Mouse (Mus musculus): ENCODE measurements at regions not wholly inside any gene's neighbourhood (a gene's known extent, or its start where the extent isn't known, plus 50 kb on each side); places are given as distances from the start of the nearest gene placed in this dataset.

DNA sequence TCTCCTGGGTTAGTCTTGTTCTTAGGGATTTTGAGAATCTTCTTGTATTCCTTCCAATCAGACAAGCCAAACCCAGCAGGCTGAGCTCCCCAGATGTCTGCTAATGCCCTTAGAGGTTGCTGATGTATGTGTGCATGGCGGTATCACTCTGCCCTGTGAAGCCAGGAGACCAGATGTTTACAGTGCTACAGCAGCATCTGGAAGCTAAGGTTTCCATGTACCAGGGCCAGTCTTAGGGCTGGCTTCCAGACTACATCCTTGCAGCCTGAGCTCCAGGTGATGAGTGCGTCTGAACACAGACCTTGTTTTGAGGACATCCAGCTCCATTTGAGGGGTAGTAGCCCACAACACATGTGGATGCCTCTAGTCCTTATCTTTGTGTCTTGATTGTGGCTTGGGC lies 241.7 kb downstream of the Ttc32 start:
- DNase-seq: no peak

DNA sequence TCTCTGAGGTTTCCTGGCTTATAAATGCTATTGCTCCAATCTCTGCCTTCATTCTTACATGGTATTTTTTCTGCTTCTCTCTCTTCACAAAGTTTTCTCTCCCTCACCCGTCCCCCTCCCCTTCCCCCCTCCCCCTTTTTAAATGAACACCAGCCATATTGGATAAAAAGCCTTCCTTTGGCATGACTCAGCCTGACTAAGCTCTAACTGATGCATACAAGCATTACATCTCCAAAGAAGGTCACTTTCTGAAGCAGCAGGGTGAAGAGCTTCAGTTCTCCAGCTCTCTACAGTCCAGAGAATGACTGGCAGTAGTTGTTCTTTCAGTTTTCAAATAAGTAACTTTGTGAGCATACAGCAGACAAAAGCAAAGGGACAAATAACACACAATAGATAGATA lies 244.4 kb downstream of the Ttc32 start:
- no peak for DNase-seq

DNA sequence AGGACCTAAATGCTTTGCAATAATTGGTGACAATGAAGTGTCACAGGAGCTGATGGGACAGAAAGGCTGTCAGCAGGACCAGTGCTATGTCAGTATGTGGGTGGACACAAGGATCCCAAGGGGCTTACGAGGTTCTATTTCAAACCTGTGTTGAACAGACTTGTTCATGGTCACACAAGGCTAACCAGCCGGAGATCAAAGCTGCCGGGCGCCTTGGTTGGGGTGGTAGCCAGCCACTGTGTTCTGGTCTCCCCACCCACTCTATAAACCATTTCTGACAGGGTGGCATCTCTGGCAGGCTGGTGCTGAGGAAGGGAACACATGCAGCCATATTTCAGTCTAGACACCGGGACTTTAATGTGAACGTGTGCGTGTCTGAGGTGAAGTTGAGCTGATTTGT lies 245.9 kb downstream of the Ttc32 start:
- DNase-seq: no peak

DNA sequence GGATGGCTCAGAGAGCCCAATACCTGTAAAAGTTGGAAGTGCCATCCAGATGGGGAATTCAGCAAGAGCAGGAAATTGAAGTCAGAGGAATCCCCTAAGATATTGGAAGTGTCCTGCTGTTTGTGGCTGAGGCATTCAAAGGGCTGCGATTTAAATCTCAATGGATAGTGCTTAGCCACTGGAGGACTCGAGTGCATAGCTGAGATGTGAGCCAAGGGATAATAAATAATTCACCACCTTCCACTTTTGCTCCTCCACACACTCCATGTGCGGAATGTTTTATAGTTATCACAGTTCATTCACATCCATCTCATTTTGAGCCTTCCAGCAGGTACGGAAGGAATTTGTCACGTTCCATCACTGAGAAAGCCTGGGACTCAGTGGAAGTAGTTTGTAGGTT lies 248.9 kb downstream of the Ttc32 start:
- no peak for DNase-seq

DNA sequence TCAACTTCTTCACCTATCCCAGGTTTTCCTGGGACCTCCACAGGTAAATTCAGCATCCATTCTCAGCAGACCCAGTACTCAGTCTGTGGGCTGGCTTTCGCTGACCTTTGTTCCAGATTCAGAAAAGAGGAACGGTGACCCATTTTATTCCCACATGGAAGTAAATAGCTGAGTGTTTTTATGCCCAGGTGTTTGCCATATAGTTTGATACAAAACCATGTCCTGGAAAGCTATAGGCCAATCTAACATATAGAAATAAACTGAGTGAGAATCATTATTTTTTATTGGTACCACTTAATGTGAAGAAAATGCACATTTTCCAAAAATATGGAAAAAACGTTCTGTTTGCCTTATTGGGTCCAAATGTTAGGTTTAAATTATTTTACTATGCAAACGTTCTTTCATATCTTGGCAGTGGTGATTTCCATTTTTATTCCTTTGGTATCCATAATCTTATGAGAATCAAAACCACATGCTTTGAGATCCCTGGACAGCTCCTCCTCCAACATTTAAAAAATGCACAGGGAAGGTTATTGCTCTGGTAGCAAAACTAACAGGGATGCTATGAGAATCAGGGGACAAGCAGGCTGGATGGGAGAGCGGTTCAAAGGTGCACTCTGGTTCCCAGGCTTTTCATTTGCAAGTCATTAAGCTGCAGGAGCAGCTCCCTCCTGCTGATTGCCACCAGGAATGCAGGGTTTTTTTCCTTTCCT lies 250.3 kb downstream of the Ttc32 start:
- DNase-seq: no peak

DNA sequence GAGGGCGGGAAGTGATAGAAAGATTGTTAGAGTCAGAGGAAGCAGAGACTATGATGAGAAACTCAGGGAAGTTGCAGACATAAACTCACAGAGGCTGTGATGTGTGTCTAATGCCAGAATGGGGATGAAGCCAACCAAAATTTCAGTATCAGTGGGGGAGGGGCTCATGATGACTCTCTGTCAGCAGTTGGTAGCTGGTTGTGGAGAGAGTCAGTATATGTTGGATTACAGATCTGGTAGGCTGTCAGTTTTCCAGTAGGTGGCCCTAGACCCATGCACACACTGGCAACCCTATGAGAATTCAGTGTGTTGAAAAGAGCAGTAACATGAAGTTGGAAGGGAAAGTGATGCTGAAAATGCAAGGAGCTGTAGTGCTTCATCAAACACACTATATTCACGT lies 257.5 kb downstream of the Ttc32 start:
- no peak for DNase-seq

DNA sequence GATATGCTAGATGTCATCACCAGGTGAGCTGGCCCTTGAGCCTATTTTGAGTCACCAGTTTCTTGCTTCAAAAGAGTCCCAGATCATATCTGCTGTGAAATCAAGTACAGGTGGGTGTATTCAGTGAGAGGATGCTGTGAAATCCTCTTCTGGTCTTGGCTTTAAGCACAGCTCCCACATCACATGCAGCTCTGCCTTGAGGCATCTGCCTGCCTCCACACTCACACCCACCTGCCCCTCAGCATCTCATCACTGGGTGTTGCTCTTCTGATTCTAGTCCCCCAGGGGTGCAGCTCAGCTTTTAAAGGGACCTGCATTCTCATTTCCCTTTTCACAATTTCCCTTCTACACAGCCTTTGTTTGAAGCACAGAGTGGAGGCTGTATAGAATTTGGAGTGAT lies 262.9 kb downstream of the Ttc32 start:
- peak; percentile 59 for DNase-seq

DNA sequence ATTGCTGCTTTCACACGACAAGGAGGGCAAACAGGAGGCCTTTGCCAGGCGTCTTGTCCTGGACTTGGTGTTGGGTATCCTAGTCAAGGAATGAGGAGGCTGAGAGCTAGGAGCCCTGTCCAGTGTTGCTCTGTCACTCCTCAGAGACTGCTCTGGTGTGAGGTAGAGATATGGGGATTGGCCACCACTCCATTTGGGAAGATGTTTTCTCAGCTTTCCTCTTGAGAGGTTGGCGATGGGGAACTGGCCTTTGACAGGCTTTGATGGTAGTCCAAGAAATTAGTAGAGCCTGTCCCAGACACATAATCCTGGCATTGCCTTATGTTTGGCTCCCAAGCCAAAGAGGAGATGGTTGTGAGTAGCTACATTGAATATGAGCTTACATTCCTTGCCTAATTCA lies 265.4 kb downstream of the Ttc32 start:
- no peak for DNase-seq

DNA sequence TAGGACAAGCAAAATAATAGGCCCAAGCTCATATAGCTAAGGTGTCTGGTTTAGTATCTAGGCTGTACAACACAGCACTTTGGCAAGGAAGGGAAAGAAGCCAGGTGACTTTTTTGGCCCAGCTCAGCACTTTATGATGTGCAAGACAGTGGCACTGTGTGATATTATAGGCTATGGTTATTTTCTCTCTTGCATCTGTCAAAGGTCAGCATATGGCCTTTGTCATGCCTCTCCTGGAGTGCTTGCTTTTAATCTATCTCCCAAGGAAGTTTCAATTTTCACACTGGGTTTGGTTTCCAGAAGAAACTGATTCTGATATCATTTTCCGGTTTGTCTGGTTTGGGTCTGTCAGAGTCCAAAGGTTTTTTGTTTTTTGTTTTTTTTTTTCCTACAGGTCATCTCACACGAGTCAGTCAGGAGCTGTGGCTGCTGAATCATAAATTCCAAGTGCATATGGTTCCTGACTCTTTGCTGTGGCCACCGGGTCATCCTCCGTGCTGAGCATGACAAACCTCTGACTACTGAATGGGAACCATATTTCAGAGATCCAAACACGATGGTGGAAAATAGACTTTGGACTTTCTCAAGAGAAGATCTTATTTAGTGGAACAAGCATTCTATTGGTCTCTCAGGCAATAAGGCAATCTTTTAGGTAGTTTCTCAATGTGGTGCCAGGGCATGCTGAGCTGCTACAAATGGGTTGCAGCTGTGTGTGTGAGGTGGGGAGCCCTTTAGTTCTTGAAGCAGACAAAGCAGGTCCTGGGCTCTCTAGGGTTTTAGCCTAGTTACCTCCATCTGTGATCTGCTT lies 269.3 kb downstream of the Ttc32 start:
- no peak for DNase-seq

DNA sequence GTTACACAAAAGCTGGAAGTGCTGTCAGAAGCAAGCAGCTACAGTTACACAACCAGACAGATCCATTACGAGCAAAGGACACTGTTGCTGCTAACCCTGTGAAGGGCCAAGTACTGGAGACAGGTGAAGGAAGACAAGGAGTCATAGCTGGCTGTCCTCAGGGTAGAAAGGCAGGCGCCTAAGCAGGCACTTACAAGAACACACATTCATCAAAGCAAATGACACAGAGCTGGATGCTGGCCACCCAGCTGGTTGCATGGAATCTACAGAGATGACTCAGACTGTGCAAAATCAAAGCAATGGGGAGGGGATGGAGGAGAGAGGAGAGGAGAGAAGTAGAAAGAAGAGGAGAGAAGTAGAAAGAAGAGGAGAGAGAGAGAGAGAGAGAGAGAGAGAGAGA lies 265.8 kb upstream of the Osr1 start:
- DNase-seq: no peak

DNA sequence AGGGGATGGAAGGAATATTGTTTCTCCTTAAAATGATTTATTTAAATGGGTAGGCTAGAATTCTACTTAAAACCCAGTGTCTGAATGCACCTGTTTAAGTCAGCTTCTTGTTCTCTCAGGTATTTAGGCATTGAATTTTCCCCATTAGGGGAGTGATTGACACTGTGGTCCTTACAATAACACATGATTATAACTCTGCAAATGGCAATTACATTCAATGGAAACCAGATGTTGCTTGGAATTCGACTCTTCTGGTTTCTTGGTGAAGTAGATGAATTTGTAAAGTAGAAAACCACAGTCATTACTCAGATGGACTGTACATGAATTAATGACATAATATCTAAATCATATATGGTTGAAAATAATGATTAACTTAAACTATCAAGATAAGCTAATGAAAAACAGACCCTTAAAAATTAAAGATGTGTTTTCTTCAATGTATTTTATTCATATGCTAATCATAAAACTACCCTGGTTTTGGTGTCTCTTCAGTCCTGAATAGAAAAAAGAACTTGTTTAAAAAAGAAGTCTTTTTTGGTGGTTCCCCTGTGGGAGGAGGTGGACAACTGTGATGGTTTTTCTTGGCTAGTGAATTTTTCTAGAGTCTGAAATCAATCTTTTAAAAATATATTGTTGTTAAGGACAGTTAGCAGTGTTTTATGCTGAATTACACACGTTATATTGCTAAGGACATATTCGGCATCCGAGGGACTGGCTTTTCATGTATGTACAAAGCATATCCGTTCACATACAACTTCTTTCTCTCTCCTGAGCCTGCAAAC lies 231.8 kb upstream of the Osr1 start:
- no peak for DNase-seq

DNA sequence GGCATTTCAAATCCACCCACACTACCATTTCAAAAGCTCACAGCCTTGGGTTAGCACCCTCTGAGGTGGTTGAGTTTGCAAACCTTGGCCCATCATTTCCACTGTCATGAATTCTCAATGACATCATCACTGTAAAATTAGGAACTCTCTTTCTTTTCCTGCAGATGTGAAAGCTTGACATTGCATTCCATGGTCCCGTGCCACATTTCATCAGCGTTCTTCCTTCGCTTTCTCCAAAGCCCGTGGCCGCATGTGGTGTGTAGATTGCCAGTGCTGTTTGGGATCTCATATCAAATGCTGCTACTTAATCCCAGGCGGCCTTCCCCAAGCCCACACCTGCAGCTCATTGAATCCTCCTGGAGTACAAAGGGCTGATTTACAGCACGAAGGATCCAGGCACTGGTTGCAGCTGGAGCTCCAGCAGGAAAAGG lies 231.1 kb upstream of the Osr1 start:
- no peak for DNase-seq

DNA sequence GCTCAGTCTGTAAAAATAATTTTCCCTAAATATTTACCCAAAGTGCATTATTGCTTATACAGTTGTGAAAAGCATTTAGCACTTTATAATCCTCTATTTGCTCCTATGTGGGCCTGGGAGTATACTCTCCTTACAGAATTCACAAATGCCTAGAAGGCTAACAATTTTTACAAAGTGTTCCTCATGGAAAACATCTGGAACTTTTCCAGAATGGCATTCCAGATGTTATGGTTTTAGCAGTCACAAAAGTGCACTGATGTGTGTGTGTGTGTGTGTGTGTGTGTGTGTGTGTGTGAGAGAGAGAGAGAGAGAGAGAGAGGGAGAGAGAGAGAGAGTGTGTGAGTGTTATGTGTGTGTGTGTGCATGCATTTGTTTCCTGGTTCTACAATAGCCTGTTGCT lies 229.1 kb upstream of the Osr1 start:
- no peak for DNase-seq

DNA sequence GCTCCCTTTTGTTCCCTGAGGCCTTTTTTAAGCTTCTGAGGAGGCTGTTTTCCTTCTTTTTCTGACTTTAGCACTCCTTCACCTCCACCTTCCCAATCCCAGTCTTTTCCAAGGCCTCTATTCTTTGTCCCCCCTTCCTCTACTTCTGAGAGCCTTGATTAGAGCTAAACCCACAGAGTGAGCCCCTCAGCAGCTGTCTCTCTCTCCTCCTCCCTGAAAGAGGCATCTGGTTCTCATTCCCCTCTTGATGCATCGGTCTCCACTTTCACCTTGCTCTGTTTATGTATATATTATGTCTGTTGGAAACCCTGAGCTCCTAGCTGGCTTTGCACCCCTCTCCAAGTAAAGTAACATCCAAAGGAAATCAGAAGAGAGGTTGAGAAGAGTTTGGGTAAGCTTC lies 224.6 kb upstream of the Osr1 start:
- DNase-seq: no peak

DNA sequence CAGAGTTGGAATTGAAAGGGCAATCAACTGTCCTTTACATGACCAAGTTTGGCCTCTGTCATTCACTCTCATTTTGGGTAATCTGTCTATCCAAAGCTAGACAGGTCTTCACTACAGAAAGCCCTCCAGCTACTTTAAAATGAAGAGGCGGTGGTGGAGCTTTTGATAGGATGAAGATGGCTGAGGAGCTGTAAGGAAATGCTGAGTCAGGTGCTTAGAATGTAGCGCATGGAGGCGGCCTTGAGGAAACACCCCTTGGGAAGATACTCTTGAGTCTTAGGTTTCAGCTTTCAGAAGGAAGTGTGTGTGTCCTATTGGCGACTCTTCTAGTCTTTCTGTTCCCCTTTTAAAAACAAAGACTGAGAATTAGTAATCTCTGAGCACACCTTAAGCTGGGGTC lies 214.4 kb upstream of the Osr1 start:
- DNase-seq: no peak

DNA sequence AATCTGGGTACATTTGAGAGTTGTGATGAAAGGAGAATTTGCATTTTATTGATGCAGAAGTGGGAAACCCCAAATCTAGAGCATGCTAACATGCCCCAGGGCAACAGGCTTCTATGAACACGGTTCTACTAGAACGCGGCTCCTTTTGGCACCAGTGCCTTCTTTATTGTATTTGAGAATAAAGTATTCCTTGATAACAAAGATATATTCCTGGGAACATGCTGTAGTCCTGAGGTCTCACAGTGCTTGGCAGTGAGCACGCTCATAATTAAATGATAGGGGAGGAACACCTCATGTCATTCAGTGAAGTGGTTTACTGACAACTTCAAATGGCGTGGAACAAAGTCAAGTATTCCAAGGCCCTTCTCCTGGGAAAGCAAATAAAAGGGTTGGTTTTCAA lies 212.1 kb upstream of the Osr1 start:
- no peak for DNase-seq

DNA sequence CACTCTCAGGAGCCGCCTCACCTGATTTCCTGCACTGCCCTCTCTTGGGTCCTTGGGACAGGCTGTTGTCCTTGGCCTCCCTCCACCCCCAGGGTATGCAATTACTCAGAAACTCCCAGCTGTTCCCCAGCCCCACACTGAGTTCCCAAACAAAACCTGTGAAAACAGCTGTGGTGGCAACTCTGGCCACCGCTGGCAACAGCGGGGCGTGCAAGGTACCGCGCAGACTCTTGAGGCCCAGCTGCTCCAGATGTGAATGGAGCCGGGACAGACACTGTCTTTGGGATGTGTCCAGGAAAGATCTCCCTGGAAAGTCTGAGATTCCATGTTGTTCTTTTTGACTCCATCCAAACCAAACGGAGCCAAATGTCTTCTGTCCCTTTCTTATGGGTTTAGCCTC lies 211.0 kb upstream of the Osr1 start:
- DNase-seq: no peak

DNA sequence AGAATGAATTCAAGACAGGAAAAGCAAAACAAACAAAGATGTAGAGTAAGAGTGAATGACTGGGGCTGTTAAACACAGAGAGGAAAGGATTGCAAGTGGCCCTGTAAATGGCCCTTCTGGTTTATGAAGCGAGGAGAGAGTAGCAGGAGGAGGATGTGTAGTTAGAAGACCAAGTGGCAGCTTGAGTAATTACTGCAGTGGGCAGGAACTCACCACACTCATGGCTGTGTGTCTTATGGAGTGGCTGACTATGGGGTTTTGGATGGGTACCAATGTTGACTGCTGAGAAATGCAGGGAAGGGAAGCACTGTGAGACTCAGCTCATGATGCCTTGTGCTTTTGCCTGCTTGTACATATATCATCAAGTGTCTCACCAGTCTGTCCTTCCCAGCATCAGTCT lies 204.0 kb upstream of the Osr1 start:
- no peak for DNase-seq

DNA sequence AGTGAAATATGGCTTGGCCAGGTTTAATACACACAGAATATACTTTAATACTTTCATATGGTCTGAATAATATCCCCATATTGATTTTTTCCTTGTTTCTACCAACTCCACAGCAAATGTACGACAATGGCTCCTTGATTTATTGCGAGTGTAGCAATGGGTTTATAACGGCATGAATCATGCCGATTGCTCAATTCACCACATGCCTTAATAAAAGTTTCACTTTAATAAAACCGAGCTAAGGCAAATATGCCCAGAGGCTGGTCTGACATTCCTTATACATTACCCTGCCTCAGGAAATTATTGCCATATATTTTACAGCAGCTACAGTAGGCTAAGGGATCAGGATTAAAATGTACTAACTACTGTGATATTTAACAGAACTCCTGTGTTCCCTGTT lies 201.2 kb upstream of the Osr1 start:
- DNase-seq: no peak

DNA sequence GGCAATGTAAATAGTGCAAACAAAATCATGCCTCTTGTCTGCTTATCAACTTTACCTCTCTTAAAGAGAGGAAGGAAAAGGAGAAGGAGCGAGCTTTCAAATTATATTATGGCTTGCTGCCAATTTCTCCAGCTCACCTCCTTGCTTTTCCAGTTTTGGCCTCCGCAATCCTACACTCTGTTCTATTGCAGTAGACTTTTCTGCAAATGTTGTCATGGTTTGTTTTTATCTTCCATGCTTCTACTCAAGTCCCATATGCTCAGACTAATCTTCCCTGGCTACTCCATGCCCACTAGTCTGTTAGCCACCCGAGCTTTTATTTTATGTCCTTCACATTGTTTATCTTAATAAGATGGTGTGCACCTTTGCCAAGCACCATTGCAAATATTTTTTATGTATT lies 168.0 kb upstream of the Osr1 start:
- no peak for DNase-seq

DNA sequence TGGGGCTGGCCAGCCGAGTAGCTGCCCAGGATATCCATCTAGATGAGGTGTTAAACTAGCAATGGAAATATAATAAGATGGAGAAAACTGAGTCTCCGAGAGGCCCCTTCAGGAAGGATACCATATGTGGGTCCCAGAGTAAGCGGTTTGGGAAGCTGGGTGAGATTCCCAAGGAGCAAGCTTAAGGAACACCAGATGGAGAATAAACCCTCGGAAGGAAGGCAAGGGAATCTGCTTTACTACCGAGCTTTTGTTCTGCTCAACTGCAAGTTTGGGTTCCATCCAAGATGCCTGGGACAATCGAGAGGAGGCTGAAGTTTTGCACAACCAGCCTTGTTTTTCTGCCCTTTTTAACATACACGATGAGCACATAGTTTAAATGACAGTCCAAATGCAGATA lies 164.9 kb upstream of the Osr1 start:
- DNase-seq: peak; percentile 5

DNA sequence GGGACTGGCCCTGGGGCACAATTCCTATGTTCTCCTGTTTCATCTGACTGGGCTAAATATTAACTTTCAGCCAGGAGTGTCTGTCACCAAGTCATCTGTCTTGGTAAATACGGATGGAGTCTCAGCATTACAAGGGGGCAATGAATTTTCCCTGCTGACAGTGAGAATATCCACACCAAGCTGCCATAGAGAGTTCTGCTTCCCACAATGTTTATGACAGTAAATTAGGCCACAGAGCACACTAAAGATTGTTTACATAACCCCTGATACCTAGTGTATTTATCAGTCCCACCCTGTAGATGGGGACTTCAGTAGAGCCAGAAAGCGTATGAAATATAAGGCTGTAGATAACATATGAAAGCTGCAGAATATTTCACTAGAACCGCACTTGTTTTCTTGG lies 150.6 kb upstream of the Osr1 start:
- DNase-seq: no peak

DNA sequence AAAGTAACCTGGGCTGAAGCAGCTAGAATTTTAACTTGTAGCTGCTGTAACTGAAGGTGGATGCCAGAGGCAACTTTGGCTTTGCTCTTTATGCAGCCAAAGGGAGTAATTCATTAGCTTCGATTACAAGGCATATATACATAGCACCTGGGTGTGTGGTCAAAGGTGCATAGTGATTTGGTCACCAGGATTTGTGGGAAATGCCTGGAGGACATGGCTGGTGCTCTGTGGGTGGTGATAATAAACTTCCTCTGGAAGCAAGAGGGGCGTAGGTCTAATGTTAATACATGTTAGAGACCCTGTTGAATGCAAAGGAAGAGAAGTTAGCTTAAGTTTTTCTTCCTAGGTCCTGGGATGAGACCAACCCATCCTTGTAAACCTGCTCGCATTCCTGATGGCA lies 139.3 kb upstream of the Osr1 start:
- DNase-seq: no peak

DNA sequence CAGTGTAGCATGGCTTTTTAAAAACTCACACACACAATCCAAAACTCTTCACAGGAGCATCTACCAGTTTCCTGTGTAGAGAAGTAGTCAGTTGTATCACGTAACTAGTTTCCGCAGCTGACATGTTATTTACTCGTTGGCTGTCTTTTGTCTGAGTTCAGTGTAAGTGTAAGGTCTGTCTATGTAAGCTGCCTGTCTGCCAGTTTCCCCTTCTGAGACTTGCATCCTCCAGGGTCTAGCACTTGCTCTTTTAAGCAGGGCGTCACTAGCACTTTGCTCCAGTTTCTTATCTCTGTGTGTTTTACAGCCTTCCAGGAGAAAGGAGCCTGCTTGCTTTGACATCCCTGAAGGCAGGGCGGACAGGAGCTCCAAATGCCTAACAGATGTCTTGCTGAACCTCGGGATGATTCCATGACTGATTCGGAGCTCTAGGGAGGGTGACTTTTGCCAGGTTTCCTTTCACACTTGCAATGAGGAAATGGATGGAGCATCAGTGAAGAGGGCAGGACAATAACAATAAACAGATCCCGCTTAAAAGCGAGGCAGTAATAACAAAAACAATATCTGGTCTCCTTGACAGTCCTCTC lies 131.2 kb upstream of the Osr1 start:
- no peak for DNase-seq

Data from right cerebral cortex, postnatal 25 days (tissue).